Mouse (Mus musculus): ENCODE results near the gene Phf20. TPM values are rescaled to one million over a fixed set of nuclear protein-coding genes. Genes with fewer than 3 reads are reported as not detected.

Phf20 gene
- polyA plus RNA-seq, 2 experiments = 2.9 to 10.1 TPM

- DNase-seq (ENCODE audit: low read depth in 3 of 3, low spot score in 3 of 3) (no peak), ATAC-seq (ENCODE audit: insufficient read depth) (no peak)
- Histone ChIP-seq H3K36me3 (replicated peaks; ENCODE audit: control insufficient read depth, insufficient read depth, low read depth) (no peaks in the 10 kb centered on the region), H3K4me1 (replicated peaks; ENCODE audit: control insufficient read depth in 2 of 2, insufficient read depth in 2 of 2, low read length in 1 of 2) (peaks cover 6 to 19% of the 10 kb centered on the region in 2 experiments), H3K27ac (no peak overlapping the region), H3K9ac (replicated peaks) (no peak overlapping the region), H3K27me3 (ENCODE audit: control insufficient read depth, insufficient read depth, low read length) (no peaks in the 10 kb centered on the region), H3K4me2 (ENCODE audit: low read depth) (no peak overlapping the region), H3K9me3 (ENCODE audit: control insufficient read depth, low read length) (no peaks in the 10 kb centered on the region), H3K4me3 (ENCODE audit: insufficient read depth in 1 of 2, low read depth in 2 of 2, low read length in 2 of 2) (no peak overlapping the region)
- TF ChIP-seq CTCF (IDR thresholded peaks at IDR 0.05; ENCODE audit: low read depth) = no peak
- TF ChIP-seq EP300 (IDR thresholded peaks at IDR 0.05; ENCODE audit: low read depth) = no peak
- WGBS (ENCODE audit: insufficient replicate concordance) = 78% methylated on average over 2 of the region's 2 CpGs
Observed at GRCm38 (mm10) chr2:156192068-156192467, 4.2 kb upstream of the Phf20 start.

- TF ChIP-seq EP300 (IDR thresholded peaks at IDR 0.05; ENCODE audit: low read depth) (no peak), CTCF (IDR thresholded peaks at IDR 0.05; ENCODE audit: low read depth) (no peak)
- WGBS (ENCODE audit: insufficient replicate concordance) = 60% methylated on average over 3 of the region's 3 CpGs
- no peak overlapping the region for H3K4me3 ChIP-seq (ENCODE audit: insufficient read depth in 1 of 2, low read depth in 2 of 2, low read length in 2 of 2)
- peaks cover 18 to 24% of the 10 kb centered on the region in 2 experiments for H3K4me1 ChIP-seq (replicated peaks; ENCODE audit: control insufficient read depth in 2 of 2, insufficient read depth in 2 of 2, low read length in 1 of 2)
- no peak overlapping the region for H3K9ac ChIP-seq (replicated peaks)
- DNase-seq (ENCODE audit: low read depth in 3 of 3, low spot score in 3 of 3) (no peak), ATAC-seq (ENCODE audit: insufficient read depth) (no peak)
- H3K9me3 ChIP-seq (ENCODE audit: control insufficient read depth, low read length) = no peaks in the 10 kb centered on the region
- no peaks in the 10 kb centered on the region for H3K36me3 ChIP-seq (replicated peaks; ENCODE audit: control insufficient read depth, insufficient read depth, low read depth)
- H3K4me2 ChIP-seq (ENCODE audit: low read depth) = no peak overlapping the region
- H3K27me3 ChIP-seq (ENCODE audit: control insufficient read depth, insufficient read depth, low read length) = no peaks in the 10 kb centered on the region
- no peak overlapping the region for H3K27ac ChIP-seq
Observed at GRCm38 (mm10) chr2:156193066-156193862, 3.0 kb upstream of the Phf20 start.

DNA sequence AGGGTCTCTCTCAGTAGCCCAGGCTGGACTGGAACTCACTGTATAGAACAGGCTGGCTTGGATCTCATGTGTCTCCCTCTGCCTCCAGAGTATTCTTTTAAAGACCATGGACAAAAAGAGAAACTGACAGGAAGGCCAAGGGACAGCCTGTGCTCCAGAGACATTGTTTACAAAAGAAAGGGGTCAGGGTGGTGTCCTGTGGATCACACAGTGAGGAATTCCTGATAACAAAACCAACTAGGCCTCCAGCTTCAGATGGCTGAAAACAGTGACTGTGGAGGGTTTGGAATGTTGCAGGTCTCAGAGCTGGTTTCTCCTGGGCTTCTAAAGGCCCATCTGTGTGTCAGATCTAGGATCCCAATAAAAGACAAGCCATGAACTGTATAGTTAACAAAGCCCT, 1.7 kb upstream of the Phf20 start:
- no peak overlapping the region for H3K27ac ChIP-seq
- H3K4me3 ChIP-seq (ENCODE audit: insufficient read depth in 1 of 2, low read depth in 2 of 2, low read length in 2 of 2) = no peak overlapping the region
- H3K36me3 ChIP-seq (replicated peaks; ENCODE audit: control insufficient read depth, insufficient read depth, low read depth) = no peaks in the 10 kb centered on the region
- no peak overlapping the region for H3K9ac ChIP-seq (replicated peaks)
- H3K9me3 ChIP-seq (ENCODE audit: control insufficient read depth, low read length) = no peaks in the 10 kb centered on the region
- H3K27me3 ChIP-seq (ENCODE audit: control insufficient read depth, insufficient read depth, low read length) = no peaks in the 10 kb centered on the region
- H3K4me2 ChIP-seq (ENCODE audit: low read depth) = no peak overlapping the region
- H3K4me1 ChIP-seq (replicated peaks; ENCODE audit: control insufficient read depth in 2 of 2, insufficient read depth in 2 of 2, low read length in 1 of 2) = peaks cover 21 to 29% of the 10 kb centered on the region in 2 experiments
- ATAC-seq (ENCODE audit: insufficient read depth) = no peak
- TF ChIP-seq CTCF (IDR thresholded peaks at IDR 0.05; ENCODE audit: low read depth) (no peak), EP300 (IDR thresholded peaks at IDR 0.05; ENCODE audit: low read depth) (no peak)
- no peak for DNase-seq (ENCODE audit: low read depth in 3 of 3, low spot score in 3 of 3)

DNA sequence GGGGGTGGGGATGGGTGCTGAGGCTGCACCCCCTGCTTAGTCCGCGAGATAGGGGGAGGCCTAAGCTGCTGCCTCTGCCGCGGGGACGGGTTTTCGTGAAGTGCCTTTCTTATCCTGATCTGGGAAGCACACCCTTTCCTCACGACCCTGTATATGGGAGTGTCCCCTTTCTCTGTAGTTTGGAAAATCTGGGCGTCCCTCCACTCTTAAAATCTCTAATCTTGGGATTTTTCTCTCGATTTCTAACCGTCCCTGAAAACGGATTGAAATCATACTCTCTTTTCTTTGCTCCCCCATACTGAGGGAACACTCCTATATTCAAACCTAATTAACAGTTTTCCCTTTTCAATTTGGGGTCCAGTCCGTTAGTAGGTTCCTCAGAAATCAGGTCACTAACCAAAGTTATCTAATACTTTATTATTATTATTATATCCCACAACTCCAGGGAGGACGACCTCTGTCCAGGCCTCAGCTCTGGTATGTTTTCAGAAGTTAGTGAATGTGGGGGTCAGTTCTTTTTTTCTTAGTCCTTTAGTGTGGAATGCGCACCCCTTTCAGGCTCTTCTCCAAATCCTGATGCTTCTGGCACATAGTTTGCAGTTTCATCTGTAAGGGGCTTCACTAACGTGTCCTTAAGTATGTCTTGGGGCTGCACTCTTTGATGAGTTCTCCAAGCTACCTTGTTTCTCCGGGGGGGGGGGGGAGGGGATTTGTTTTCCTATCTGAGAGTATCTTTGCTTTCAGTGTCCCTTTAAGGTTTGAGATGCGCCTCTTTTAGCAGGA, 1.1 kb downstream of the Phf20 start:
- peak overlapping the region; percentile 67 to 80 for H3K4me3 ChIP-seq (ENCODE audit: insufficient read depth in 1 of 2, low read depth in 2 of 2, low read length in 2 of 2)
- H3K9ac ChIP-seq (replicated peaks) = peak overlapping the region; percentile 81
- peak overlapping the region; percentile 87 for H3K27ac ChIP-seq
- H3K36me3 ChIP-seq (replicated peaks; ENCODE audit: control insufficient read depth, insufficient read depth, low read depth) = no peaks in the 10 kb centered on the region
- TF ChIP-seq CTCF (IDR thresholded peaks at IDR 0.05; ENCODE audit: low read depth) (no peak), EP300 (IDR thresholded peaks at IDR 0.05; ENCODE audit: low read depth) (no peak)
- 8% methylated on average over 17 of the region's 17 CpGs for WGBS (ENCODE audit: insufficient replicate concordance)
- H3K9me3 ChIP-seq (ENCODE audit: control insufficient read depth, low read length) = no peaks in the 10 kb centered on the region
- peaks cover 21% of the 10 kb centered on the region in 2 experiments for H3K4me1 ChIP-seq (replicated peaks; ENCODE audit: control insufficient read depth in 2 of 2, insufficient read depth in 2 of 2, low read length in 1 of 2)
- peak overlapping the region; percentile 98 for H3K4me2 ChIP-seq (ENCODE audit: low read depth)
- no peaks in the 10 kb centered on the region for H3K27me3 ChIP-seq (ENCODE audit: control insufficient read depth, insufficient read depth, low read length)
- ATAC-seq (ENCODE audit: insufficient read depth) (no peak), DNase-seq (ENCODE audit: low read depth in 3 of 3, low spot score in 3 of 3) (no peak)

- H3K4me3 ChIP-seq (ENCODE audit: insufficient read depth in 1 of 2, low read depth in 2 of 2, low read length in 2 of 2) = no peak overlapping the region
- 63% methylated on average over 3 of the region's 3 CpGs for WGBS (ENCODE audit: insufficient replicate concordance)
- no peak overlapping the region for H3K27ac ChIP-seq
- DNase-seq (ENCODE audit: low read depth in 3 of 3, low spot score in 3 of 3) = no peak
- ATAC-seq (ENCODE audit: insufficient read depth) = no peak
- TF ChIP-seq EP300 (IDR thresholded peaks at IDR 0.05; ENCODE audit: low read depth) = no peak
- TF ChIP-seq CTCF (IDR thresholded peaks at IDR 0.05; ENCODE audit: low read depth) = no peak
- no peaks in the 10 kb centered on the region for H3K36me3 ChIP-seq (replicated peaks; ENCODE audit: control insufficient read depth, insufficient read depth, low read depth)
- no peaks in the 10 kb centered on the region for H3K9me3 ChIP-seq (ENCODE audit: control insufficient read depth, low read length)
- H3K9ac ChIP-seq (replicated peaks) = no peak overlapping the region
- H3K4me2 ChIP-seq (ENCODE audit: low read depth) = no peak overlapping the region
- no peaks in the 10 kb centered on the region for H3K27me3 ChIP-seq (ENCODE audit: control insufficient read depth, insufficient read depth, low read length)
- peaks cover 21% of the 10 kb centered on the region in 2 experiments for H3K4me1 ChIP-seq (replicated peaks; ENCODE audit: control insufficient read depth in 2 of 2, insufficient read depth in 2 of 2, low read length in 1 of 2)
Observed at GRCm38 (mm10) chr2:156199944-156200343, 3.7 kb downstream of the Phf20 start.

All from liver, embryonic 14.5 days (tissue).